Mouse (Mus musculus) kidney, adult 2 months (tissue): ENCODE results near the gene Fhl2. TPM values are rescaled to one million over a fixed set of nuclear protein-coding genes. Genes with fewer than 3 reads are reported as not detected.

Experiments used
- DNase-seq: peaks from one replicate; pipeline ENCODE4 v3.0.0; 2021
- H3K27ac ChIP-seq: fragments of 200-500 bp; 2 replicates; pipeline ENCODE4 v1.5.1; 2012; ENCODE audit warnings: low read depth, low read length, control low read depth, inconsistent platforms; ENCODE audit not compliant: insufficient read depth
- H3K27me3 ChIP-seq: fragments of 200-500 bp; replicated peaks from 2 replicates; pipeline ENCODE4 v1.6.1; 2012; ENCODE audit warnings: mild to moderate bottlenecking, moderate library complexity, low read length, inconsistent platforms; ENCODE audit not compliant: control insufficient read depth, insufficient read depth
- H3K36me3 ChIP-seq: fragments of 200-500 bp; 2 replicates; pipeline ENCODE4 v1.6.1; 2012; ENCODE audit warnings: mild to moderate bottlenecking, moderate library complexity, low read length, inconsistent platforms; ENCODE audit not compliant: control insufficient read depth, insufficient read depth
- H3K4me1 ChIP-seq: fragments of 200-500 bp; 2 replicates; pipeline ENCODE4 v1.6.1; 2011; ENCODE audit warnings: low read length; ENCODE audit not compliant: control insufficient read depth, insufficient read depth
- H3K4me3 ChIP-seq: fragments of 200-500 bp; 2 replicates; pipeline ENCODE4 v1.5.1; 2011; ENCODE audit warnings: mild to moderate bottlenecking, low read depth, low read length, control low read depth; ENCODE audit not compliant: insufficient read depth
- CTCF ChIP-seq: fragments of 200-500 bp; conservative IDR thresholded peaks from 2 replicates; pipeline ENCODE4 v1.5.1; 2011; ENCODE audit warnings: low read depth, mild to moderate bottlenecking, control low read depth, low read length, moderate library complexity, mixed read lengths; ENCODE audit not compliant: insufficient read depth, insufficient read length
- POLR2A ChIP-seq: fragments of 200-500 bp; IDR thresholded peaks from one replicate; pipeline ENCODE4 v1.6.1; 2011; ENCODE audit warnings: low read depth, low read length, control low read depth
- WGBS: fragments of 180-500 bp; shearing (Covaris S2); methylation state at CpG from one replicate; pipeline ENCODE4 v1.1.7; 2018; 5-methylcytosine and 5-hydroxymethylcytosine counted together
- polyA plus RNA-seq: library from polyadenylated mRNA; depleted of rRNA; stranded (reverse); fragments of >200 nt; gene quantifications from 2 replicates; pipeline ENCODE4 v1.2.3, GENCODE M21; 2012

The Fhl2 gene
- polyA plus RNA-seq, 1 experiment, result 48.1 TPM

DNA sequence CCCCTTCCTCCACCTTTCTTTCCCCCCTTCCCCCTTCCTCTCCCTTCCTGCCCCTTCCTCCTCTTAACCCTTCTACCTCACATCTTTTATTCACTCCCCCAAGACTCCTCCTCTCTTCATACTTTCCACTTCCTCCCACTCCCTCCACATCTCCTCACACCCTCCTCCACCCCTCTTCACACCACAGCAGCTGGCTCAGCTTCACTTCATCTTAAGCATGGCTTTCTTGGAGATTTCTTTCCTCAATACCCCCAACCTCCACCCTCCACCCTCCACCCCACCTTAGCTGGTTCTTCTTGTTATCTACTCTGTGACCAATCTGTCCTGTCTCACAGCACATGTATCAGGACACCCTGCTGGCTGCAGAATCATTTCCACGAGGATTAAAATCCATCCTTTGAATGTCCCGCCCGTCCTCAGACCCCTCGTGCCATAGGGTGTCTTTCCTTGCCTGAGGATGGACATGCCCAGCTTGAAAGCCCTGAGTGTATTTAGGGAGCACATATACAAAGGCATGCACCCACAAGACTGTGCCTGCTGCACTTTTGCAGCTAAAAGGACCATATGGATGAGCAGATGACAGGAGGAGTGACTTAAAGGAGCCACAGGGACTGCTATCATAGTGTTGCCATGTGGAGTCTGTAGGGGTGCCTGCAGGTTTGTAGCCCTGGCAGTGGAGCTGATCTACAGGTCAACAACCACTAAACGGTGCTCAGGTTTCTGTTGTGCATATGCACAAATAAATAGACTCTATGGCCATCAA lies 66.4 kb downstream of the Fhl2 start:
- WGBS, result 87% methylated on average over 5 of the region's 5 CpGs

DNA sequence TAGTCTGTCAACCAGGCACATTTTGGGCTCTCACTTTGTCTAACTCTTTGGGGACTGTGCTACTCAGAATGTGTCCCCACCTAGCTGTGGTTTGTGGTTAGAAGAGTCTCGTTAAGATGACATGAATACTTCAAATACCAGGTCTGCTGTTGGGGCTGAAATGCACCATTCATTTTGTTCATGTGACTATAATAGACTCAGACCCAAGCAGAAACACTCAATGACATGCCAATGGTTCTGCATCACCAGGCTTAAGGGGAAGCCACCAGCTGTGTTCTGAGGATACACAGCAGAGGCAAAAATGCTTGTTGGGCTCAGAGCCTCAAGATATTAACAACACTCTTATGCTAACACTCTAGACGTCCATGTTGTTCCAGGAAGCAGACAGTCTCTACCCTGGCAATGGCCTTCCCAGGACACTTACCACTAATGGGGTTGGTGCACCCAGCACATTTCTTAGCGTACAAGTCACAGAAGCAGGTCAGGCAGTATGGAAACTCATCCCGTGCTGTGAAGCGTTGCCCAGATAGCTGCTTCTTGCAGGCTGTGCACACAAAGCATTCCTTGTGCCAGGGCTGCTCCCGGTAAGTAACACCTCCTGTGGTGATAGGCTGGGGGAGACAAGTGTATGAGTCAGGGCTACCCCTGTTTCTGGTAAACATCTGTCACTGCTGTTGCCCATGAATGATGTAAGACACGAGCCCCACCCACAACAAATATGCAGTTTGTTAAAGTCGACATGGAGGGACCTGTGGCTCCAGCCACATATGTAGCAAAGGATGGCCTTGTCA lies 68.8 kb downstream of the Fhl2 start:
- 74% methylated on average over 8 of the region's 8 CpGs for WGBS
- H3K36me3 ChIP-seq, result no peaks in the 10 kb centered on the region
- TF ChIP-seq POLR2A (no peak), CTCF (no peak)

More for the DNA sequence above, 66.4 kb downstream of the Fhl2 start:
- no peaks in the 10 kb centered on the region for H3K36me3 ChIP-seq
- H3K4me1 ChIP-seq, result no peaks in the 10 kb centered on the region
- no peak for DNase-seq
- TF ChIP-seq POLR2A, result no peak
- no peak overlapping the region for H3K27ac ChIP-seq
- no peak overlapping the region for H3K4me3 ChIP-seq
- H3K27me3 ChIP-seq, result no peaks in the 10 kb centered on the region

DNA sequence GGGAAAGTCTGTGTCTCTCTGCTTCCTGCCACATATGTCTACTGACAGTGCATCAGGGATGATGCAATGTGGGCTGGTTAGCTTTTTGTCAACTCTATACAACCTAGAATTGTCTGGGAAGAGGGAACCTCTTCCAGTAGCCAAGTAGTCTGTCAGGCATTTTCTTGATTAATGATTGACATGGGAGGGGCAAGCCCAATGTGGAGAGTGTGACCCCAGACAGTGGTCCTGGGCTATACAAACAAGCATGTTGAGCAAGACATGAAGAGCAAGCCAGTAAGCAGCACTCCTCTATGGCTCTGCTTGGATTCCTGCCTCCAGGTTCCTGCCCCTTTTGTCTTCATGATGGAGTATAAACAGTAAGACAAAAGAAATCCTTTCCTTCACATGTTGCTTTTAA lies 69.6 kb downstream of the Fhl2 start:
- H3K4me3 ChIP-seq, result no peak overlapping the region
- no peaks in the 10 kb centered on the region for H3K4me1 ChIP-seq
- no peak overlapping the region for H3K27ac ChIP-seq
- TF ChIP-seq POLR2A (no peak), CTCF (no peak)
- no peaks in the 10 kb centered on the region for H3K36me3 ChIP-seq
- H3K27me3 ChIP-seq, result no peaks in the 10 kb centered on the region
- no peak for DNase-seq

More for the DNA sequence above, 68.8 kb downstream of the Fhl2 start:
- Histone ChIP-seq H3K4me3 (no peak overlapping the region), H3K27ac (no peak overlapping the region), H3K27me3 (no peaks in the 10 kb centered on the region), H3K4me1 (no peaks in the 10 kb centered on the region)
- no peak for DNase-seq

DNA sequence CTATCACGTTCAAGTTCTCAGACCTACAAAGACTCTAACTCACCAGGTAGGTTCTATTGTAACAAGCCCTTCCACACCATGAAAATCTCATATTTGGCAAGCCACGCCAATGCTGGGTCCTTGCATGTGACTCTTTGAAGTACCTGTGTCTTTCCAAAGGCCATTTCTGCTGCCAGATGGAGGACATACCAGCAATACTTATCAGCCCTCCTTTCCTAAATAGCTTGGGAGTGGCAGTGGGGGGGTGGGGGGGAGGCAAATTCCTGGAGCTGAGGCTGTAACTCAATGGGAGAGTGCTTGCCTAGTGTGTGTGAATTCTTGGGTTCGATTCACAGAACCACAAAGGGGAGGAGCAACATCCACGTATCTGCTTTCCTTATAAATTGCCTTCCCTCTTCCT lies 72.1 kb downstream of the Fhl2 start:
- Histone ChIP-seq H3K4me3 (no peak overlapping the region), H3K36me3 (no peaks in the 10 kb centered on the region; the same call in 1 of the 2 replicates), H3K27ac (no peak overlapping the region), H3K27me3 (no peaks in the 10 kb centered on the region), H3K4me1 (no peaks in the 10 kb centered on the region)
- TF ChIP-seq CTCF (no peak), POLR2A (no peak)
- DNase-seq, result no peak
- WGBS, result 70% methylated on average over 4 of the region's 4 CpGs

DNA sequence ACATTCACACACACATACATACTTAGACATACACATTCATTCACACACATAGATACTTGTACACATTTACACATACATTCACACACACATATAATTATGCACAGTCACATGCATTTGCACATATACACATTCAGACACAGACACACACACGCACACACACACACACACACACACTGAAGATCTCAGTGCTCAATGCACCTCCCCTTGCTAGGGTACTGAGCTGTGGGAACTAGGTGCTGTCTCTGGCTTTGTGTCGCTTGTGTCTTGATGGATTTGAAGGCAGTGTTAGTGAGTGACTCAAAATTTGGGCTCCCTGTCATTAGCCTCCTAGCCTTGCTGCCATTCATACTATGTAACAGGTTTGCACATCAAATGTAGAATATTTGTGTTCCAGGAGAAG lies 74.2 kb downstream of the Fhl2 start:
- no peak for TF ChIP-seq CTCF
- TF ChIP-seq POLR2A, result no peak
- H3K27ac ChIP-seq, result no peak overlapping the region
- DNase-seq, result no peak
- 96% methylated on average over 2 of the region's 2 CpGs for WGBS
- H3K36me3 ChIP-seq, result no peaks in the 10 kb centered on the region; the same call in 1 of the 2 replicates
- no peaks in the 10 kb centered on the region for H3K27me3 ChIP-seq
- H3K4me3 ChIP-seq, result no peak overlapping the region
- H3K4me1 ChIP-seq, result peaks cover 2% of the 10 kb centered on the region; the same call in 1 of the 2 replicates

DNA sequence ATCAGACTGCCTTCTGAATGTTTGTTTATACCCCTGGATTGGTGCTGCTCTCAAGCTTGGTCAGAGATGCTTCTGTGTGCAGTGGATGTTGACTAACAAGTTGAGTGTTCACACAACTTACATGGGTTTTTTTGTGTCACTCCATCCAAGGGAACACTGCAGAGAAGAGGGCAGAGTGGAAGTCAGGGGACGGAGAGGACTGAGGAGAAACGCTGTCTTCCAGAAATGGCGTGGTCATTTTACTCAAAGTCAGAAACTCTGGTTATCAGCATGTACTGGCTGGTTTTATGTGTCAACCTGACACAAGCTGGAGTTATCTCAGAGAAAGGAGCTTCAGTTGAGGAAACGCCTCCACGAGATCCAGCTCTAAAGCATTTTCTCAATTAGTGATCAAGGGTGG lies 75.8 kb downstream of the Fhl2 start:
- no peak overlapping the region for H3K27ac ChIP-seq
- TF ChIP-seq POLR2A, result no peak
- no peak for TF ChIP-seq CTCF
- H3K4me1 ChIP-seq, result peaks cover 5% of the 10 kb centered on the region; the same call in 1 of the 2 replicates
- no peak for DNase-seq
- 96% methylated on average over 5 of the region's 5 CpGs for WGBS
- H3K36me3 ChIP-seq, result no peaks in the 10 kb centered on the region; the same call in 1 of the 2 replicates
- no peaks in the 10 kb centered on the region for H3K27me3 ChIP-seq
- no peak overlapping the region for H3K4me3 ChIP-seq

DNA sequence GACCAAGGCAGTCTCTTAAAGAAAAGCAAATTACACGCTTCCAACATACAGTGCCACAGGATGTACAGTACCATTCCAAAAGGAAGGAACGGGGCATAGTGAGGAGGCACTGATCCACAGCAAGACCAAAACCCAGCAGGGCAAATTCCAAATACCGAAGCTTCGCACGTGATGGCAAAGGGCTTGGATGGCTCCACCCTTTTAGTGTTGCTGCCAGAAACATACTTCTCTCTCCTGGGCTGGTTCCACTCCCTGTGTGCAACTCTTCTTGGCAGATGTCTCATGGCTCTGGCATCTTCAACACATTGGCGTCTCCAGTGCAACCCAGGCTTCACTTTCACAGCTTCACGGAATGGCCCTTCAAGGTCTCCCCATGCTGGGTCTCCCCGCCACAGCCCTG lies 79.3 kb downstream of the Fhl2 start:
- H3K27ac ChIP-seq, result no peak overlapping the region; the same call in 1 of the 2 replicates
- H3K36me3 ChIP-seq, result peaks cover 1% of the 10 kb centered on the region
- no peak overlapping the region for H3K4me3 ChIP-seq
- H3K4me1 ChIP-seq, result peaks cover 5% of the 10 kb centered on the region; the same call in 1 of the 2 replicates
- H3K27me3 ChIP-seq, result no peaks in the 10 kb centered on the region
- TF ChIP-seq POLR2A (no peak), CTCF (no peak)
- 67% methylated on average over 8 of the region's 8 CpGs for WGBS
- DNase-seq, result peak; percentile 93
